In genomic region chr4:127243953-127244352, GRCm38 (mm10) we compare ENCODE assay signal across 8 mouse cellular contexts. TPM values are rescaled to one million over a fixed set of nuclear protein-coding genes. Genes with fewer than 3 reads are reported as not detected.
DNase-seq lines count a peak whose midpoint lies in the region; ATAC-seq and TF ChIP-seq lines count a peak whose summit lies in the region.

No protein-coding gene starts in this region.

- peak overlapping the region; percentile 57 for H3K9ac ChIP-seq in ES-Bruce4 (ENCODE audit: low read depth, poor library complexity, severe bottlenecking)
- H3K9ac ChIP-seq in liver, adult 2 months (ENCODE audit: low read depth, low read length) = peak overlapping the region; percentile 90
- H3K9ac ChIP-seq in stomach, embryonic 15.5 days = peak overlapping the region; percentile 94

- TF ChIP-seq EP300 in ES-Bruce4 (IDR thresholded peaks at IDR 0.05; ENCODE audit: insufficient read depth, low read depth, low read length) = no peak

- no peak for TF ChIP-seq POLR2A in ES-Bruce4 (IDR thresholded peaks at IDR 0.05; ENCODE audit: insufficient read depth, low read length)
- TF ChIP-seq POLR2A in liver, adult 2 months (IDR thresholded peaks at IDR 0.05; ENCODE audit: extremely low read depth, insufficient read depth, low read length) = no peak

- under 1% methylated on average over 26 of the region's 26 CpGs for WGBS in heart, embryonic 10.5 days
- 1% methylated on average over 26 of the region's 26 CpGs for WGBS in liver, adult 2 months
- WGBS in stomach, embryonic 15.5 days = under 1% methylated on average over 26 of the region's 26 CpGs

- H3K4me1 ChIP-seq in heart, embryonic 10.5 days = peaks cover 12% of the 10 kb centered on the region
- no peaks in the 10 kb centered on the region for H3K4me1 ChIP-seq in ES-Bruce4 (ENCODE audit: control insufficient read depth, insufficient read depth, low read length)
- peaks cover 6% of the 10 kb centered on the region for H3K4me1 ChIP-seq in liver, adult 2 months (ENCODE audit: control insufficient read depth, insufficient read depth, low read length)
- H3K4me1 ChIP-seq in stomach, embryonic 15.5 days = peaks cover 7% of the 10 kb centered on the region

- H3K36me3 ChIP-seq in heart, embryonic 10.5 days = peaks cover 16% of the 10 kb centered on the region
- H3K36me3 ChIP-seq in ES-Bruce4 (ENCODE audit: control insufficient read depth, insufficient read depth, low read length, poor library complexity, severe bottlenecking) = peaks cover 4% of the 10 kb centered on the region; the same call in 1 of the 2 replicates
- H3K36me3 ChIP-seq in liver, adult 2 months (ENCODE audit: control insufficient read depth, insufficient read depth, low read length) = no peaks in the 10 kb centered on the region
- peaks cover 9% of the 10 kb centered on the region for H3K36me3 ChIP-seq in stomach, embryonic 15.5 days

- no peaks in the 10 kb centered on the region for H3K9me3 ChIP-seq in heart, embryonic 10.5 days
- H3K9me3 ChIP-seq in ES-Bruce4 (replicated peaks; ENCODE audit: control insufficient read depth, insufficient read depth, low read length, poor library complexity, severe bottlenecking) = no peaks in the 10 kb centered on the region
- H3K9me3 ChIP-seq in stomach, embryonic 15.5 days = no peaks in the 10 kb centered on the region

- ATAC-seq in erythroid progenitor cell, adult 5-6 weeks (replicated peaks; ENCODE audit: low FRiP score, poor library complexity, severe bottlenecking) = peak; percentile 49
- peak; percentile 53 for ATAC-seq in stomach, embryonic 15.5 days (ENCODE audit: insufficient read depth, low FRiP score, low read depth)

- H3K4me3 ChIP-seq in heart, embryonic 10.5 days = peak overlapping the region; percentile 97
- H3K4me3 ChIP-seq in ES-Bruce4 (ENCODE audit: low read depth, low read length) = peak overlapping the region; percentile 94
- H3K4me3 ChIP-seq in liver, adult 2 months (ENCODE audit: insufficient read depth, low read depth, low read length) = peak overlapping the region; percentile 81
- peak overlapping the region; percentile 99 for H3K4me3 ChIP-seq in stomach, embryonic 15.5 days (replicated peaks)

- H3K27me3 ChIP-seq in heart, embryonic 10.5 days (ENCODE audit: insufficient read depth, poor library complexity, severe bottlenecking) = no peaks in the 10 kb centered on the region; the same call in 1 of the 2 replicates
- no peaks in the 10 kb centered on the region for H3K27me3 ChIP-seq in ES-Bruce4 (ENCODE audit: control insufficient read depth, insufficient read depth, low read length, poor library complexity, severe bottlenecking)
- no peaks in the 10 kb centered on the region for H3K27me3 ChIP-seq in liver, adult 2 months (ENCODE audit: control insufficient read depth, insufficient read depth, low read length)
- H3K27me3 ChIP-seq in stomach, embryonic 15.5 days (replicated peaks) = no peaks in the 10 kb centered on the region; the same call in 1 of the 2 replicates

- peak overlapping the region; percentile 88 for H3K4me2 ChIP-seq in stomach, embryonic 15.5 days

- H3K79me2 ChIP-seq in liver, adult 2 months (ENCODE audit: control insufficient read depth, insufficient read depth, low read length) = peaks cover 7% of the 10 kb centered on the region; the same call in 1 of the 2 replicates

- no peak for TF ChIP-seq CTCF in ES-Bruce4 (IDR thresholded peaks at IDR 0.05; ENCODE audit: low read depth, low read length)
- no peak for TF ChIP-seq CTCF in liver, adult 2 months (IDR thresholded peaks at IDR 0.05; ENCODE audit: low read depth, low read length)

- H3K27ac ChIP-seq in heart, embryonic 10.5 days = peak overlapping the region; percentile 93
- H3K27ac ChIP-seq in ES-Bruce4 (ENCODE audit: insufficient read depth, low read length) = no peak overlapping the region
- peak overlapping the region; percentile 63 for H3K27ac ChIP-seq in liver, adult 2 months (replicated peaks; ENCODE audit: insufficient read depth, low read depth, low read length)
- H3K27ac ChIP-seq in stomach, embryonic 15.5 days = 0 out of 2 replicates have a peak overlapping the region, but pooled peaks have one; percentile 16

- no peak for DNase-seq in heart, embryonic 10.5 days (ENCODE audit: low spot score)
- DNase-seq in heart, adult 11 months = no peak
- peak; percentile 52 for DNase-seq in liver, adult 2 months (ENCODE audit: extremely low read depth, low read depth, low spot score)
- DNase-seq in T-cell, adult 2 months (ENCODE audit: low spot score) = no peak
- no peak for DNase-seq in Muller cell, postnatal 12 days (ENCODE audit: inconsistent ontology term)

RNA-seq across cellular contexts. Expression of gene Smim12, which starts 0.4 kb away (rescaled TPM):
- polyA plus RNA-seq in heart, embryonic 10.5 days (2016; fragmentation: Nextera tagmentation; extraction: Ambion mirVana) = 83.2 TPM in 2 replicates
- polyA plus RNA-seq in ES-Bruce4 (2011; ENCODE audit: insufficient read depth, insufficient read length, low read depth, missing spikeins) = 26.6 and 28.8 TPM in 2 replicates
- 3.8 and 4.0 TPM in 2 replicates for total RNA-seq in erythroid progenitor cell, adult 5-6 weeks (2015; ENCODE audit: low replicate concordance)
- total RNA-seq in erythroid progenitor cell, adult 5-6 weeks (2017; ENCODE audit: low replicate concordance) = 7.1 and 11.1 TPM in 2 replicates
- 24.4 and 27.1 TPM in 2 replicates for total RNA-seq in liver, adult 2 months (2014; rRNA removed)
- polyA plus RNA-seq in liver, adult 2 months (2012; rRNA removed) = 24.1 and 32.3 TPM in 2 replicates
- polyA plus RNA-seq in stomach, embryonic 15.5 days (2015; fragmentation: Nextera tagmentation; extraction: Ambion mirVana) = 52.5 and 52.6 TPM in 2 replicates
